Mouse (Mus musculus): Measurements from ENCODE around the gene Zbed6. TPM values are rescaled to one million over a fixed set of nuclear protein-coding genes. Genes with fewer than 3 reads are reported as not detected.

Zbed6 gene
- polyA plus RNA-seq, 1 experiment from 2014 or later: 0.86 TPM

Other genes starting within 250 kb of the Zbed6 start
- 14.6 and 15.2 TPM in 2 replicates for gene Sox13, start 236.5 kb downstream of the Zbed6 start, polyA plus RNA-seq (2015; fragmentation: Nextera tagmentation; extraction: Ambion mirVana)
- 1,024 and 1,029 TPM in 2 replicates for gene Snrpe, start 50.6 kb downstream of the Zbed6 start, polyA plus RNA-seq (2015; fragmentation: Nextera tagmentation; extraction: Ambion mirVana)
- 2.3 and 3.0 TPM in 2 replicates for gene Gm38394, start 433 bp upstream of the Zbed6 start, polyA plus RNA-seq (2015; fragmentation: Nextera tagmentation; extraction: Ambion mirVana)
- 27.3 and 29.4 TPM in 2 replicates for gene Lax1, start 29.2 kb upstream of the Zbed6 start, polyA plus RNA-seq (2015; fragmentation: Nextera tagmentation; extraction: Ambion mirVana)
- gene Atp2b4, start 140.2 kb upstream of the Zbed6 start, polyA plus RNA-seq (2015; fragmentation: Nextera tagmentation; extraction: Ambion mirVana): 3.1 and 3.5 TPM in 2 replicates
- gene Optc, start 247.1 kb upstream of the Zbed6 start, polyA plus RNA-seq (2015; fragmentation: Nextera tagmentation; extraction: Ambion mirVana): 0.12 and 0.42 TPM in 2 replicates